Mouse (Mus musculus) liver, postnatal 0 days (tissue): ENCODE data around the gene Csf2rb.

Experiments used
- CTCF ChIP-seq: sonication (generic); IDR thresholded peaks from 2 replicates; pipeline ENCODE4 v1.5.1; 2016; ENCODE audit warnings: antibody characterized with exemption, low read depth
- EP300 ChIP-seq: IDR thresholded peaks from 2 replicates; pipeline ENCODE4 v1.6.1; 2016; ENCODE audit warnings: antibody characterized with exemption, low read depth, mild to moderate bottlenecking

DNA sequence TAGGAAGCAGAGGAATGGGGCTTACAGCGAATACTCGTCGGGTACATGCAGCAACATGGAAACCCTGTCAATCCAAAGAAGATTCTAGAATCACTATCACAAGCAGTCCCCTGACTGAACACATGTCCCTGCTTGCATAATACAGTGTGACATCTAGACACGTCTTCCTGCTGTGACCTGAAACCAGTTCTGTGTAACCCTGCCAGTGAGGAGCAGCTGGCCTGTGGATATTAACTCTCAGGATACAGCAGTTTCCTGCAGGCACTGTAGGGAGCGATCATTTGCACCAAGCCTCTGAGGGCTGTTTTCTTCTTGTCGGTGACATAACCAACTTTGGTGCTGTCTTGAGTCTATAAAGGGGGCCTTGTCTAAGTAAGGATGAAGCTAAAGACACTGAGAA, 75.8 kb downstream of the Csf2rb start:
- TF ChIP-seq EP300 (no peak), CTCF (no peak)
